Mouse (Mus musculus) kidney, adult 2 months (tissue): ENCODE data around the gene Dscam.

Experiments used
- CTCF ChIP-seq: fragments of 200-500 bp; conservative IDR thresholded peaks from 2 replicates; pipeline ENCODE4 v1.5.1; 2011; ENCODE audit warnings: low read depth, mild to moderate bottlenecking, control low read depth, low read length, moderate library complexity, mixed read lengths; ENCODE audit not compliant: insufficient read depth, insufficient read length
- POLR2A ChIP-seq: fragments of 200-500 bp; IDR thresholded peaks from one replicate; pipeline ENCODE4 v1.6.1; 2011; ENCODE audit warnings: low read depth, low read length, control low read depth

GRCm38 (mm10) chr16:96901234-96902014, 269.1 kb downstream of the Dscam start:
- TF ChIP-seq CTCF (no peak), POLR2A (no peak)
